Mouse (Mus musculus): Measurements from ENCODE around the gene Wfdc11. TPM values are rescaled to one million over a fixed set of nuclear protein-coding genes. Genes with fewer than 3 reads are reported as not detected.
"Not testable (repeated sequence)": the region's sequence is repeated elsewhere in the genome, so short reads cannot be mapped to it uniquely, and the experiment has no call there.

The Wfdc11 gene
- polyA plus RNA-seq, 1 experiment from 2014 or later = not detected

- Histone ChIP-seq H3K4me3 (no peak overlapping the region), H3K4me1 (no peaks in the 10 kb centered on the region), H3K27me3 (replicated peaks) (no peaks in the 10 kb centered on the region), H3K9ac (no peak overlapping the region), H3K27ac (no peak overlapping the region), H3K36me3 (no peaks in the 10 kb centered on the region), H3K4me2 (no peak overlapping the region), H3K9me3 (replicated peaks) (no peaks in the 10 kb centered on the region; the same call in 1 of the 2 replicates)
- 62% methylated on average over 9 of the region's 9 CpGs for WGBS (ENCODE audit: insufficient replicate concordance)
- ATAC-seq = no peak
Measured at GRCm38 (mm10) chr2:164635266-164635665, 38.6 kb downstream of the Wfdc11 start.

- Histone ChIP-seq H3K4me1 (no peaks in the 10 kb centered on the region), H3K36me3 (no peaks in the 10 kb centered on the region), H3K27me3 (replicated peaks) (no peaks in the 10 kb centered on the region), H3K9me3 (replicated peaks) (no peaks in the 10 kb centered on the region), H3K4me3 (no peak overlapping the region), H3K9ac (no peak overlapping the region), H3K27ac (no peak overlapping the region), H3K4me2 (no peak overlapping the region)
- WGBS (ENCODE audit: insufficient replicate concordance) = 66% methylated on average over 4 of the region's 4 CpGs
- no peak for ATAC-seq
Measured at GRCm38 (mm10) chr2:164621775-164622174, 52.1 kb downstream of the Wfdc11 start.

- Histone ChIP-seq H3K4me1 (no peaks in the 10 kb centered on the region), H3K4me3 (no peak overlapping the region), H3K36me3 (no peaks in the 10 kb centered on the region), H3K9me3 (replicated peaks) (no peaks in the 10 kb centered on the region), H3K9ac (no peak overlapping the region), H3K27ac (no peak overlapping the region), H3K4me2 (no peak overlapping the region), H3K27me3 (replicated peaks) (no peaks in the 10 kb centered on the region)
- WGBS (ENCODE audit: insufficient replicate concordance) = 68% methylated on average over 5 of the region's 5 CpGs
- ATAC-seq = no peak
Measured at GRCm38 (mm10) chr2:164619050-164619449, 54.8 kb downstream of the Wfdc11 start.

GRCm38 (mm10) chr2:164615386-164615785 lies 58.5 kb downstream of the Wfdc11 start:
- Histone ChIP-seq H3K4me3 (no peak overlapping the region), H3K27me3 (replicated peaks) (no peaks in the 10 kb centered on the region), H3K36me3 (no peaks in the 10 kb centered on the region), H3K4me1 (no peaks in the 10 kb centered on the region), H3K9ac (no peak overlapping the region), H3K9me3 (replicated peaks) (no peaks in the 10 kb centered on the region), H3K4me2 (no peak overlapping the region), H3K27ac (no peak overlapping the region)
- ATAC-seq = no peak
- 66% methylated on average over 3 of the region's 3 CpGs for WGBS (ENCODE audit: insufficient replicate concordance)

DNA sequence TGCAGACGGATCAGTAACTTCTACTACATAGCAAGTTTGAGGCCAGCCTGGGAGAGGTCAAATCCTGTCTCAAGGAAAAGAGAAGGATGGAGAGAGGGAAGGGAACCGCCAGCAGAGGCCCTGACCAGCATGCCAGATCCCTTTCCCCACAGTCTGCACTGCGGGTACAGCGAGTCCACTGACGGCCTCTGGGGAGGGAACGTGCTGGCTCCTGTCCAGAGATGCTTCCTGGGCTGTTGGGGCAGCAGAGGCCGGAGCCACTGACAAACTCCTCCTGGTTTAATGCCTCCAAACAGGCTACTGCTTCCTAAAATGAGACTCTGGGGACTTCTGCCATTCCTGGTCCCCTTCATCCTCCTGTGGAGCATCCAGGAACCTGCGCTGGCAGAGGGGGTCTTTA lies 60.4 kb downstream of the Wfdc11 start, which contains the start of the genes Wfdc6b and Wfdc8:
Gene Wfdc6b (plus strand): TSS at position 52 of the 400 bp plus-strand sequence.
Gene Wfdc8 (minus strand): TSS at position 156 of the 400 bp plus-strand sequence.
- not testable (repeated sequence) for H3K9me3 ChIP-seq (replicated peaks); H3K9ac ChIP-seq; H3K27ac ChIP-seq; H3K4me2 ChIP-seq; H3K36me3 ChIP-seq; ATAC-seq; H3K4me1 ChIP-seq; H3K4me3 ChIP-seq; H3K27me3 ChIP-seq (replicated peaks)
- WGBS (ENCODE audit: insufficient replicate concordance) = 61% methylated on average over 8 of the region's 8 CpGs

Other genes starting within 250 kb of the Wfdc11 start
- 31.3 and 31.8 TPM in 2 replicates for gene Sdc4, start 230.2 kb downstream of the Wfdc11 start, polyA plus RNA-seq (2016; fragmentation: Nextera tagmentation; extraction: Ambion mirVana)
- 36.1 and 37.9 TPM in 2 replicates for gene Sys1, start 217.1 kb downstream of the Wfdc11 start, polyA plus RNA-seq (2016; fragmentation: Nextera tagmentation; extraction: Ambion mirVana)
- 4.7 and 5.2 TPM in 2 replicates for gene Gm20458, start 213.1 kb downstream of the Wfdc11 start, polyA plus RNA-seq (2016; fragmentation: Nextera tagmentation; extraction: Ambion mirVana)
- not detected in 2 replicates for gene Trp53tg5, start 200.4 kb downstream of the Wfdc11 start, polyA plus RNA-seq (2016; fragmentation: Nextera tagmentation; extraction: Ambion mirVana)
- gene Dbndd2, start 188.0 kb downstream of the Wfdc11 start, polyA plus RNA-seq (2016; fragmentation: Nextera tagmentation; extraction: Ambion mirVana) = 0.94 and 1.7 TPM in 2 replicates
- gene Pigt, start 176.6 kb downstream of the Wfdc11 start, polyA plus RNA-seq (2016; fragmentation: Nextera tagmentation; extraction: Ambion mirVana) = 29.7 and 30.3 TPM in 2 replicates
- 2.1 and 3.2 TPM in 2 replicates for gene Wfdc2, start 111.7 kb downstream of the Wfdc11 start, polyA plus RNA-seq (2016; fragmentation: Nextera tagmentation; extraction: Ambion mirVana)
- not detected in 2 replicates for gene Spint3, start 100.6 kb downstream of the Wfdc11 start, polyA plus RNA-seq (2016; fragmentation: Nextera tagmentation; extraction: Ambion mirVana)
- gene Wfdc6a, start 88.6 kb downstream of the Wfdc11 start, polyA plus RNA-seq (2016; fragmentation: Nextera tagmentation; extraction: Ambion mirVana) = 0.26 TPM in 1 of 2 replicates, not detected in the other
- not detected in 2 replicates for gene Eppin, start 80.5 kb downstream of the Wfdc11 start, polyA plus RNA-seq (2016; fragmentation: Nextera tagmentation; extraction: Ambion mirVana)
- not detected in 2 replicates for gene Wfdc6b, start 60.6 kb downstream of the Wfdc11 start, polyA plus RNA-seq (2016; fragmentation: Nextera tagmentation; extraction: Ambion mirVana)
- not detected in 2 replicates for gene Wfdc8, start 60.5 kb downstream of the Wfdc11 start, polyA plus RNA-seq (2016; fragmentation: Nextera tagmentation; extraction: Ambion mirVana)
- gene Wfdc16, start 35.3 kb downstream of the Wfdc11 start, polyA plus RNA-seq (2016; fragmentation: Nextera tagmentation; extraction: Ambion mirVana) = not detected in 2 replicates
- gene Wfdc10, start 18.0 kb downstream of the Wfdc11 start, polyA plus RNA-seq (2016; fragmentation: Nextera tagmentation; extraction: Ambion mirVana) = not detected in 2 replicates
- gene Wfdc9, start 17.5 kb downstream of the Wfdc11 start, polyA plus RNA-seq (2016; fragmentation: Nextera tagmentation; extraction: Ambion mirVana) = not detected in 2 replicates
- gene Wfdc13, start 11.0 kb upstream of the Wfdc11 start, polyA plus RNA-seq (2016; fragmentation: Nextera tagmentation; extraction: Ambion mirVana) = not detected in 2 replicates
- gene Spint4, start 24.4 kb upstream of the Wfdc11 start, polyA plus RNA-seq (2016; fragmentation: Nextera tagmentation; extraction: Ambion mirVana) = not detected in 2 replicates
- not detected in 2 replicates for gene Spint5, start 41.2 kb upstream of the Wfdc11 start, polyA plus RNA-seq (2016; fragmentation: Nextera tagmentation; extraction: Ambion mirVana)
- gene Wfdc3, start 71.8 kb upstream of the Wfdc11 start, polyA plus RNA-seq (2016; fragmentation: Nextera tagmentation; extraction: Ambion mirVana) = 0.48 and 0.93 TPM in 2 replicates
- 56.9 and 61.0 TPM in 2 replicates for gene Dnttip1, start 71.9 kb upstream of the Wfdc11 start, polyA plus RNA-seq (2016; fragmentation: Nextera tagmentation; extraction: Ambion mirVana)
- 669 and 687 TPM in 2 replicates for gene Ube2c, start 95.8 kb upstream of the Wfdc11 start, polyA plus RNA-seq (2016; fragmentation: Nextera tagmentation; extraction: Ambion mirVana)
- gene Tnnc2, start 105.9 kb upstream of the Wfdc11 start, polyA plus RNA-seq (2016; fragmentation: Nextera tagmentation; extraction: Ambion mirVana) = 0.66 and 1.8 TPM in 2 replicates
- gene Snx21, start 111.7 kb upstream of the Wfdc11 start, polyA plus RNA-seq (2016; fragmentation: Nextera tagmentation; extraction: Ambion mirVana) = 5.5 TPM in 2 replicates
- 20.3 and 21.5 TPM in 2 replicates for gene Acot8, start 130.8 kb upstream of the Wfdc11 start, polyA plus RNA-seq (2016; fragmentation: Nextera tagmentation; extraction: Ambion mirVana)
- 4.8 and 5.9 TPM in 2 replicates for gene Zswim3, start 131.0 kb upstream of the Wfdc11 start, polyA plus RNA-seq (2016; fragmentation: Nextera tagmentation; extraction: Ambion mirVana)
- gene Zswim1, start 148.6 kb upstream of the Wfdc11 start, polyA plus RNA-seq (2016; fragmentation: Nextera tagmentation; extraction: Ambion mirVana) = 8.9 and 9.1 TPM in 2 replicates
- not detected in 2 replicates for gene Spata25, start 154.4 kb upstream of the Wfdc11 start, polyA plus RNA-seq (2016; fragmentation: Nextera tagmentation; extraction: Ambion mirVana)
- 66.7 and 69.3 TPM in 2 replicates for gene Ctsa, start 158.8 kb upstream of the Wfdc11 start, polyA plus RNA-seq (2016; fragmentation: Nextera tagmentation; extraction: Ambion mirVana)
- 2.1 and 2.2 TPM in 2 replicates for gene Neurl2, start 159.4 kb upstream of the Wfdc11 start, polyA plus RNA-seq (2016; fragmentation: Nextera tagmentation; extraction: Ambion mirVana)
- 8.4 and 8.7 TPM in 2 replicates for gene Pltp, start 183.6 kb upstream of the Wfdc11 start, polyA plus RNA-seq (2016; fragmentation: Nextera tagmentation; extraction: Ambion mirVana)
- gene Pcif1, start 205.2 kb upstream of the Wfdc11 start, polyA plus RNA-seq (2016; fragmentation: Nextera tagmentation; extraction: Ambion mirVana) = 48.6 and 51.5 TPM in 2 replicates
- gene Zfp335, start 237.7 kb upstream of the Wfdc11 start, polyA plus RNA-seq (2016; fragmentation: Nextera tagmentation; extraction: Ambion mirVana) = 10.5 and 11.2 TPM in 2 replicates

Measured in liver, embryonic 12.5 days (tissue).